Mouse (Mus musculus) liver, adult 2 months (tissue): ENCODE results near the gene Epha6.

Experiments
- CTCF ChIP-seq: fragments of 200-500 bp; IDR thresholded peaks from 2 replicates; pipeline ENCODE4 v1.5.1; 2011; ENCODE audit warnings: low read depth, low read length, control low read depth
- POLR2A ChIP-seq: fragments of 200-500 bp; IDR thresholded peaks from 2 replicates; pipeline ENCODE4 v1.6.1; 2011; ENCODE audit warnings: low read length, control low read depth; ENCODE audit not compliant: insufficient read depth; ENCODE audit errors: extremely low read depth

GRCm38 (mm10) chr16:59880073-59880472 lies 725.3 kb downstream of the Epha6 start:
- TF ChIP-seq POLR2A: no peak
- no peak for TF ChIP-seq CTCF
